Mouse (Mus musculus): Measurements from ENCODE around the gene Dennd1a. TPM values are rescaled to one million over a fixed set of nuclear protein-coding genes. Genes with fewer than 3 reads are reported as not detected.
A peak's percentile ranks its signal among the peaks of the same experiment; 100 is the strongest.

Dennd1a gene
- total RNA-seq, 2 experiments from 2014 or later = 71.8 to 85.8 TPM

DNA sequence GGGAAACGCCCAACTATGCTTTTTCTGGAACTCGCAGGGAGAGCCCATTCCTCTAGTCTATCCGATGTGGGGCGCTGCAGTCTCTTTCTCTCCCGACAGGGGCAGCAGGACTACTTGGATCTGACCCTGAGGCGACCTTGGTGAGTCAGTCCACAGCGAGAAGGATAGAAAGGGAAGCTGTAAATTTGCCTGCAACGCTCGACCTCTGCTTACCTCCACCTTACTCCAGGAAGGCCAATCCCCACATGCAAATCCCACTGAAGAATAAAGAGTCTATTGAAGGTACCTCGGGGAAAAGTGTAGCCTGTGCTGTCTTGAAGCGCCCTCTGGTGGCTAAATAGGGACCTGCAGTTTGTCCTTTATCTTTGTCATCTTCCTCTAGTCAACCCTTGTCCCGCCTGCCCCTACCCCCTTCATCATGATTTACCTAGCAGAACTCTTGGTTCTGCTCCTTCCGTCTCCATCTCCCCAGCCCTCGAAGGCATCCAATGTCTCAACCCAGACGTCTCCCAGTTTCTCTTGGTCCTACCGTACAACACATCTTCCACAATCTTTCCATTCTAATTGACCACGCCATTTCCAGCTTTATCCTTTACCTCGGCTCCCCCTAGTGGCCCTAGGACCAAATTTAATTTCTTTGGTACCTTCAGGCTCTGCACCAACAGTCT is 515.4 kb downstream of the Dennd1a start:
- DNase-seq = peak; percentile 83 to 88

GRCm38 (mm10) chr2:37769793-37770192 is 517.4 kb downstream of the Dennd1a start:
- DNase-seq = no peak

DNA sequence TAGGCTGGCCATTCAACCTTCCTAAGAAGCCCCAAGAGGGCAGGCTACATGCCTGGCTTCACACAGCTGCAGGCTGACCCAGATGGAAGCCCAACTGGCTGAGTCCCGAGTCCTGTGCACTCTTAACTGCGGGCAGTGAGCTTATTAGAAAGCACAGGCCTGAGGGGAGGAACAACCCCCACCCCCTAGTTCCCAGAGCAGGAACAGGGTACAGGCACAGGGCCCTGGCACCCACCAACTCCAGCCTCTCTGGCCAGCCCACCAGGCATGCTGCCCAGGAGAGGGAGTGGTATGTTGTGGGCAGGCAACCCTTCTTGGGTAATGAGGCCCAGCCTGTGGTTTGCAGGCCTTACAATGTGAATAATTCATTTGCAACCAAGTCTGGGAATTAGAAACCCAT is 518.3 kb downstream of the Dennd1a start:
- peak; percentile 62 to 79 for DNase-seq

GRCm38 (mm10) chr2:37767739-37768138 is 519.5 kb downstream of the Dennd1a start:
- no peak for DNase-seq

DNA sequence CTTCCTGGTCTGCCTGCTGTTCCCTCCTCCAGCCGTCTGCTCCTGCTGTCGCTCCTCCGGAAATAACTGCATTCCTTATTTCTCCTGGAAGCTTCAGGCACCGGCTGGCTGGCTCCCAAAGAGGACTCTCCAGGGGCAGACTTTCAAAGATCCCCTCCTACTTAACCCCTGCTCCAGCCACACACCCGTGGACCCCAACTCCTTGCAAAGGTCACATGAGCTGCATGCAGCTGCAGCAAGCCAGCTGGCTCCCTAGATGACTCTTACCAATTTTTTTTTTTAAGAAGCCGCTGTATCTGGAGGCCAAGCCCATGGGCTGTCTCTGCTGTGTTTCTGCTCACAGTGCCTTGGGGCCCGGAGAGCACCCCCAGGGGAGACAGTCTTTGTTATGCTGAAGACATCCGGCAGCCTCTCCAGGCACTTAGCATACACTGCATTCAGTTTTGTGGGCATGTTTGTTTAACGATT is 520.1 kb downstream of the Dennd1a start:
- DNase-seq = peak in 1 of 2 experiments; percentile 42

DNA sequence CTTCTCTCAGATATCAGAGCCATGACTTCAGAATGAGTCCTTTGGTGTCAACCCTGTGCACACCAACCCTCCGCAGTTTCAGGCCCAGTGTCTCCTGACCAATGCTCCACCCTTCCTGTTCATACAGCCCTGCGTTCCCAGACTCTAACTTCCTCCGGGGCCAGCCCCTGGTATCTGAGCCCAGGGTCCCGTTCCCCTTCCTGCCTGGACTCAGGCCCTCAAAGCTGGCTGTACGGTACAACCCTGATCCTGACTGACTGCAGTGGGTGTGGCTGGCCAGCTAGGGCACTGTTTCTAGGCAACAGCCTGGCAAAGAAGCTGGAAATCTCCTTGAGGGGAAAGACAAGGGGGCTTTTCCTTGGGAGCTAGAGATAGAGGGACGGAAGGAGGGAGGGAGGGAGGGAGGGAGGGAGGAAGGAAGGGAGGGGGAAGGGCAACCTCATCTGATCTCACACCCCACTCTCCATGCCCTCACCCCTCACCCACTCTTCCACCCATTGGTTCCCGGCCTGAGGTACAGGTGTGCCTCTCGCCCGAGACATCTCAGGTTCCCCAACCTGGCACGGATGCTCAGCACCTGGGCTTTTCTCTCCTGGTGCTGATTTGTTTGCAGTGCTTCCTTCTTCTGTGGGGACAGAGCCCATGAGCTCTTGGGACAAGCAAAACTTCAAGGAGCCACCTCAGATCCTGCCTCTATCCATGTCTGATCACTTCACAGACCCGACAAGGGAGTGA is 521.0 kb downstream of the Dennd1a start:
- no peak for DNase-seq

DNA sequence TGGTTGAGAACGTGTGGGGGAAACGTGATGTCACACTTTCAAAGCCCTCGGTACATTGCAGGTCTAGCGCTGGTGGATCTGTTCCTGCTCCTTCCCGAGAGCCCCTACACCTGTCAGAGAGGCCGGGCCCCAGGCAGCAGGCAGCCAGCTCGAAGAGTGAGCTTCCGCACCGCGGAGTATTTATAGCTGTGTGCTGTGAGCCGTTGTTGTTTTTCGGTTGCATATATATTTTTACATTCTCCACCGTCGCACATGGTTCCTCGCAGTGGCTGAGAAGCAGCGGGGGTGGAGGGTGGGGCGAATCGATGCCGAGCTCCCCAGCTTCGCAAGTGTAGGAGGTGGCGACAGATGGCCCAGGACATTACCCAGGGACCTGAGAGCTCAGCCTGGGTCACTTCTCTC is 522.1 kb downstream of the Dennd1a start:
- no peak for DNase-seq

DNA sequence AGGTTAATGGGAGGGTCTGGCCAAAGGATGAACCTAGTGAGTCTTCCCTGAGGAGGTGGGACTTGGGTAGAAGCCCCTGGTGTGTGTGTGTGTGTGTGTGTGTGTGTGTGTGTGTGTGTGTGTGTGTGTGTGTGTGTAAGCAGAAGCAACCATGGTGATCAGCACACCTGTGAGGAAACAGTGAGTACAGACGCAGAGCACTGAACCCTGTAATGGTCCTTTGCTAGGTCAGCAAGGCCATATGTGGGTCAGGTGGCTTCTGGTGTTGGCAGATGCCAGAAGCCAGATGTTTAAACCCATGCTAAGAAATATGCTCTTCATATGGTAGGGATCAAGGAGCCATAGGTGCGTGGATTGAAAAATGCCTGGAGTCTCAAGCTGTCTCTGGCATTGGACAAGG is 522.7 kb downstream of the Dennd1a start:
- no peak for DNase-seq

DNA sequence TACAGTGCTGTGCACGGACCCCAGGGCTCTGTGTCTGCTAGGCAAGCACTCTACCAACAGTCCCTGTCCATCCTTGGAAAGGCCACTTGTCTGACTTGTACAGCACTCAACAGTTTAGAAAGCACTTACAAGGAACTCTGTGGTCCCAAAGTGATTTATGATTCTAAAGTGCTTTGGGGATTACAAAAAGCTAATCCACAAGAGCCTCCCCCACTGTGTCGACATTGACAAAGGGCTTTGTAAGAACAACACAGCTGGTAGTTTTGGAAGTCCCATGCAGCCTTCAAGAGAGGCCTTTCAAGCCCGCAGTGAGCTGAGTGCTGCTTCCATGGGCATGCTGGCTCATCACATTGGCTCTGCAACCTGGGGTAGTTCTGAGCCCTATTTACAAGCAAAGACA is 523.6 kb downstream of the Dennd1a start:
- DNase-seq = no peak

GRCm38 (mm10) chr2:37760633-37761032 is 526.6 kb downstream of the Dennd1a start:
- no peak for DNase-seq

DNA sequence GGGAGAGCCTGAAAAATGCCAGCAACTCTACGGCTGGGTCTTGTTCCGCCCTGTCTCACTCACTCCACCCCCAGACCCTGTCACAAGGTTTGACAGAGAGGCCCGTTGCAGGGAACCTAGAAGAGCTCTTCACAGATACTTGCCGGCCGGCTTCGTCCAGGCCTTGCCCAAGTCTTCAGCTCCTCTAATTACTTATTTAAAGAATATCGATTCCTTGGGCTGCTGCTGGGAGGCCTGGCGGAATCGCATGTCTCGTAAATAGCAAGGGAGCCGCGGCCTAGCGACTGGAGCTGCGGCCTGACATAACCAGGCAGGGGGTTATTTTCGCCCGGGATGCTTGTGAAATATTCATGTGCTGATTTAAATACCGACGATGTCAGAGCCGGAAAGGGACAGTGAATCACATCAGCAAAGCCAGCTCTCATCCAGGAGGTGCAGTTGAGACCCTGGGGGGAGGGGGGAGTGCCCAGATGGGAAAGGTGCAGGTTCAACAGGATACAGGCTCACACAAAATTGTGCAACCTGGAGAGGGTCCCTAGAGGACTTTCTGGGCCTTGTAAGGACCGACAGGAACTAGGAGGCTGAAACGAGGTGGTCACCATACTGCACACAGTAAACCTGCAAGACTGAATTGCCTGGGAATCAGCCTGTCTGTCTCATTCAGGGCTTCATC is 528.7 kb downstream of the Dennd1a start:
- no peak for DNase-seq

DNA sequence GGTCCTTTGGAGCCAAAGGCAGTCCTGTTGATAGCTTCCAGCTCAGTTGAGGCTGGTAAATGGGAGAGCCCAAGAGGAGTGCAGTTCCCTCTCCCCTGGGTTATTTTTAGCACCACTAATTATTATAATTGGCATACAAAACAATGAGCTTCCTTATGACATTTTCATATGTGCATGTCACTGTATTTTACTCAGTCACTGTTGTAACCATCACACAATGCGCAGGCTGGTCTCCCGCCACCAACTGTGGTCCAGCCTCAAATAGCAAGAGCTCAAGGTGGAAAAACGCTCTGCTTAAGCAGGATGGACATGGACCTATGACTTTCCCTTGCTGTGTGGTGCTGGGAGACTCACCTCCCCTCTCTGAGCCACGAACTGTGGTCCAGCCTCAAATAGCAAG is 529.4 kb downstream of the Dennd1a start:
- DNase-seq = no peak

DNA sequence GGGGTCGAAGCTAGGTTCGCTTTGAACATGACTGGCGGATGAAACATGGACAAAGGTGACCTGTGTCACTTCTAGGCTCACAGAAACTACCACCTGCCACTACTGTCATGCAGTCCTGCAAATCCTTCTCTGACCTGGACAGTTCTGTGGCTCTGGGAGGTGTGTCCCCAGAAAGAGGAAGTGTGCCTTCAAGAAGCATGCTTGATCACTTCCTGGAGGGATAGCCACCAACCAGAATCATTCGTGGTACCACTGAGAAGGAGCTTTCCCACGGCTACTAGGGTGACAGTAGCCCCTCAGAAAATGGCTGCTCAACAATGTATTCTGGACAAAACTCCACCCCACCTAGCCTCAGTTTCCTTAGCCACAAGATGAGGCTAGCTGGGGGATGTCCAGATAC is 530.2 kb downstream of the Dennd1a start:
- no peak for DNase-seq

DNA sequence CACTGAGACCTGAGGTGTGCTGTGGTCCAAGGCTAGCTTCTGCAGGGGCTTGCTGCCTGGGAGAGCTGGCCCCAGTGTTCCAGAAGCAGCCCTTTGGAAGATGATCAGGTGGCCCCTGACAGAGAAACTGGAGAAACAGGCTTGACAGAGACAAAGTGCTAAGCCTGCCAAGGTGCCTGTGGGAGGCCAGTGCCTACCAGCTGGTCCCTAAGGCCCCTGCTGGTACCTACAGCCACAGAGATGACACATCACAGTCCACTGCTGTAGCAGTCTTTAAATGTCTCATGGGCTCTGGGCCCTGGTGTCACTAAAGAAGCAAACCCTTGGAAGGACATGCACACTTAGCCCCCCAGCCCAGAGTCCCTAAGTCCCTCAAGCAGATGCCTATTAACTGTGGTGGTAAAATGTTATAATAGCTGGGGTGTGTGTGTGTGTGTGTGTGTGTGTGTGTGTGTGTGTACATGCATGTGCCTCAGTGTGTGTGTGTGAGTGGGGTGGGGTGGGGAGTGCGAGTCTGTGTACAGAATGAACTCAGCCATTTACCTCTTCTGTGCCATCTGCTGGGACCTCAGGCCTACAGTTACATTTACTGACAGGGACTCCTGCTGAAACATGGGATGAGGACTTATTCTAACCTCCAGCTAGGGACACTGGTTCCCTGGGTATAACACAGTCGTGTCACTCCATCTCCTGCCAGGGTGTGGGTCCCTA is 530.8 kb downstream of the Dennd1a start:
- DNase-seq = no peak

GRCm38 (mm10) chr2:37751114-37751513 is 536.1 kb downstream of the Dennd1a start:
- DNase-seq = no peak

DNA sequence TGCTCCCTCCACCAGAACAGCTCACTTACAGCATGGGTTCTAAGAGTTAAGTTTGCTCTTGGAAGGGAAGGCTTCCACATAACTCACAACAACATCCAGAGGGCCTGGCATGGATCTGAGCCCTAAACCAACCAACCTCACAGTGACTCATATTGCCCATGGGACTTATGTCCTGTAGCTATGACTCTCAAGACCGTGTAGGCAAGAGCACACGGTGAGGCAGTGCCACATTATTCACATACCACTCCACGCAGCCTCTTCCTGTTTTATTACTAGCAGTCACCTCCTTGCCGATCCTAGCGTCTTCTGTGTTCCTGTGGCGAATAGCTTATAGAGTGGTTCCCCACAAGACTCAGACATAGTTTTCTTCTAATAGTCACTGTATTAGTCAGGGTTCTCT is 537.9 kb downstream of the Dennd1a start:
- DNase-seq = no peak

Small RNAs within 50 kb of the gene (microRNA-seq; reads per million reads assigned to microRNA genes)
- 0 reads per million in 2 experiments for gene Gm44455

Other genes with a start within 250 kb of the Dennd1a start
- gene Lhx2, start 51.9 kb upstream of the Dennd1a start, total RNA-seq (2021) = 100 to 1,000 TPM in 1 of 2 experiments, 10 to 100 TPM in 1; 94.7 to 107 TPM
- gene Nek6, start 224.3 kb upstream of the Dennd1a start, total RNA-seq (2021) = 10 to 100 TPM; 40.8 to 42.7 TPM

Data from layer of hippocampus, postnatal 36 days (tissue).